In genomic region chr5:121420721-121421120, GRCm38 (mm10) we compare ENCODE assay signal across 21 mouse cellular contexts.
"Had no signal": no experiment of that assay in that cellular context is flagged by ENCODE, and none has a peak within 500 bp of the region (broad histone marks: within the 10 kb centered on the region; RNA-seq: fewer than 3 reads in every experiment).

No protein-coding gene starts in this region.

- ATAC-seq: hindbrain, embryonic 16.5 days; hindbrain, postnatal 0 days; inflammation-experienced regulatory T-cells, adult 6 months; intestine, embryonic 15.5 days; intestine, embryonic 16.5 days; intestine, postnatal 0 days had no signal

- DNase-seq: heart, postnatal 10 days; heart, postnatal 14 days; heart, postnatal 36 days; heart, postnatal 4 days; kidney, adult 11 months; kidney, adult 18-20 months; kidney, adult 2 months; kidney, adult 8-10 months; kidney, adult 9 months; kidney, postnatal 10 days; kidney, postnatal 14 days; kidney, postnatal 36 days; kidney, postnatal 4 days; layer of hippocampus, adult 9-11 months; layer of hippocampus, postnatal 36 days had no signal
